Mouse (Mus musculus) large intestine, adult 2 months (tissue): ENCODE results near the gene Mafk. TPM values are rescaled to one million over a fixed set of nuclear protein-coding genes. Genes with fewer than 3 reads are reported as not detected.

Experiments used
- DNase-seq: peaks from one replicate; pipeline ENCODE4 v3.0.0-alpha.2; 2012; ENCODE audit warnings: low read depth, low spot score
- WGBS: fragments of 180-500 bp; shearing (Covaris S2); methylation state at CpG from one replicate; pipeline ENCODE4 v1.1.7; 2018; 5-methylcytosine and 5-hydroxymethylcytosine counted together
- polyA plus RNA-seq: library from polyadenylated mRNA; depleted of rRNA; stranded (reverse); fragments of >200 nt; gene quantifications from 2 replicates; pipeline ENCODE4 v1.2.3, GENCODE M21; 2012

Gene Mafk
- polyA plus RNA-seq, 1 experiment = 30.4 TPM

GRCm38 (mm10) chr5:139794938-139795337, 3.6 kb downstream of the Mafk start:
- no peak for DNase-seq
- WGBS = 40% methylated on average over 10 of the region's 10 CpGs

- 63% methylated on average over 9 of the region's 9 CpGs for WGBS
Observed at GRCm38 (mm10) chr5:139796001-139796620, 4.8 kb downstream of the Mafk start.

GRCm38 (mm10) chr5:139796900-139797299, 5.6 kb downstream of the Mafk start:
- 7% methylated on average over 13 of the region's 13 CpGs for WGBS
- no peak for DNase-seq

More at GRCm38 (mm10) chr5:139796001-139796620, 4.8 kb downstream of the Mafk start:
- DNase-seq = no peak

GRCm38 (mm10) chr5:139797473-139798167, 6.3 kb downstream of the Mafk start:
- 58% methylated on average over 11 of the region's 11 CpGs for WGBS

GRCm38 (mm10) chr5:139798168-139798900, 7.0 kb downstream of the Mafk start:
- no peak for DNase-seq
- 65% methylated on average over 12 of the region's 12 CpGs for WGBS

More at GRCm38 (mm10) chr5:139797473-139798167, 6.3 kb downstream of the Mafk start:
- DNase-seq = no peak

GRCm38 (mm10) chr5:139799041-139799440, 7.7 kb downstream of the Mafk start:
- no peak for DNase-seq
- 94% methylated on average over 9 of the region's 9 CpGs for WGBS

GRCm38 (mm10) chr5:139799801-139800590, 8.7 kb downstream of the Mafk start:
- WGBS = 94% methylated on average over 33 of the region's 33 CpGs
- DNase-seq = no peak

- DNase-seq = no peak
- 90% methylated on average over 8 of the region's 8 CpGs for WGBS
Observed at GRCm38 (mm10) chr5:139801231-139801630, 9.9 kb downstream of the Mafk start.

- no peak for DNase-seq
- WGBS = 92% methylated on average over 10 of the region's 10 CpGs
Observed at GRCm38 (mm10) chr5:139801880-139802279, 10.6 kb downstream of the Mafk start.

GRCm38 (mm10) chr5:139803165-139803564, 11.9 kb downstream of the Mafk start:
- no peak for DNase-seq
- 53% methylated on average over 8 of the region's 8 CpGs for WGBS

GRCm38 (mm10) chr5:139803601-139804102, 12.3 kb downstream of the Mafk start:
- no peak for DNase-seq
- 15% methylated on average over 12 of the region's 12 CpGs for WGBS

GRCm38 (mm10) chr5:139804107-139804551, 12.8 kb downstream of the Mafk start:
- WGBS = 37% methylated on average over 6 of the region's 6 CpGs
- DNase-seq = no peak

- 62% methylated on average over 11 of the region's 11 CpGs for WGBS
Observed at GRCm38 (mm10) chr5:139804573-139805111, 13.3 kb downstream of the Mafk start.

GRCm38 (mm10) chr5:139805924-139806323, 14.6 kb downstream of the Mafk start:
- 94% methylated on average over 8 of the region's 8 CpGs for WGBS
- no peak for DNase-seq

More at GRCm38 (mm10) chr5:139804573-139805111, 13.3 kb downstream of the Mafk start:
- no peak for DNase-seq

GRCm38 (mm10) chr5:139809397-139809796, 18.1 kb downstream of the Mafk start:
- DNase-seq = no peak
- 68% methylated on average over 4 of the region's 4 CpGs for WGBS

- WGBS = 52% methylated on average over 15 of the region's 15 CpGs
- no peak for DNase-seq
Observed at GRCm38 (mm10) chr5:139811677-139812397, 20.5 kb downstream of the Mafk start.

GRCm38 (mm10) chr5:139812398-139813125, 21.2 kb downstream of the Mafk start:
- WGBS = 56% methylated on average over 20 of the region's 20 CpGs
- no peak for DNase-seq

- no peak for DNase-seq
Observed at GRCm38 (mm10) chr5:139813126-139813490, 21.8 kb downstream of the Mafk start.

More at GRCm38 (mm10) chr5:139813126-139813490, 21.8 kb downstream of the Mafk start:
- WGBS = 44% methylated on average over 10 of the region's 10 CpGs
